Mouse (Mus musculus) urinary bladder, postnatal 0 days (tissue): ENCODE data around the gene Dnah7a. TPM values are rescaled to one million over a fixed set of nuclear protein-coding genes. Genes with fewer than 3 reads are reported as not detected.

Experiments
- microRNA-seq: library from miRNA; unstranded; fragments of <30 nt; microRNA quantifications from one replicate; pipeline ENCODE4, GENCODE M21; 2016
- polyA plus RNA-seq: library from polyadenylated mRNA; unstranded; fragments of >200 nt; fragmentation: Nextera tagmentation; extraction: Ambion mirVana; gene quantifications from 2 replicates; pipeline ENCODE4 v1.2.1, GENCODE M21; 2015

Gene Dnah7a
- 0.30 TPM in 1 of 2 replicates, not detected in the other for polyA plus RNA-seq

DNA sequence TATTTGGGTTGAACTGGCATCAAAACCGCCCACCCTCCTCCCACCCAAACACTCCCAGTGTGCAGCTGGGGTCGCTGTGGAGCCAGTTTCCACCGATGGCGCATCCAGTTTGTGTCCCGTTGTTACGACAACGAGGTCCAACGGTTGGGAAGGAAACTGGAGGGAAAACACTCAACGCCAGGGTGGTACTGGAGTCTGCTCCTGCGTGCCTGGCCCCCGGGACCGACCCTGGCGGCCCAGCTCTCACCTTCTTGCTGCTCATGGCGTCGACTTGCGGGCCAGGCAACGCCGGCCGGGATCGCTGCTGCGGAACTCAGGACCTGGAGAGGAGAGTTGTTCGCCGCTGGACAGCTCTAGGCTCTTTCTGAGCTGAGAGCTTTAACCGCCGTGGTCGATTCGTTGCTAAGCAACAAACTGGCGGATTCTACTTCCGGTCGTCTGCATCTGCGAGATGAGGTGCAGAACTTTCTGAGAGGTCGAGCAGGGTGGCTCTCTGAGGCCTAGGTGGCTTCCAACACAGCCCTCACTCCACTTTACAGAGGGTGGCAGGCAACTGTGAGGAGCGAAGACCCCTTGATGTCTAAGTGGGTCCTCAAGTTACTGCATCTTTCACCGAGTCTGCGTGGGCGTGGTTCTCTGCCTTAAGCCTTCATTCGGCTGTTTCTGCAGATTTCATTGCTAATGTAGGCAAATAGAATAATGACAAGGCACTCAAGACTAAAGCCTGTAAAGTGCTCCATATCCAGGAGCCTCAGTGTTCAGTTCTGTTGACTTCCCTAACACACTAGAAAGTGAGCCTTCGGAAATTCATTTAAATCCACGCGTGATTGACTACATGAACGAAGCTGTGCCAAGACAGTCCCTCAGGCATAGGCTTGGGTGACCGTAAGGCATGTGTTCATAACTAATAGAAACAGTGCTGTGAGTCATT, at the start of gene Dnah7a:
TSS of gene Dnah7a (minus strand) at position 354 of the 931 bp plus-strand sequence.

DNA sequence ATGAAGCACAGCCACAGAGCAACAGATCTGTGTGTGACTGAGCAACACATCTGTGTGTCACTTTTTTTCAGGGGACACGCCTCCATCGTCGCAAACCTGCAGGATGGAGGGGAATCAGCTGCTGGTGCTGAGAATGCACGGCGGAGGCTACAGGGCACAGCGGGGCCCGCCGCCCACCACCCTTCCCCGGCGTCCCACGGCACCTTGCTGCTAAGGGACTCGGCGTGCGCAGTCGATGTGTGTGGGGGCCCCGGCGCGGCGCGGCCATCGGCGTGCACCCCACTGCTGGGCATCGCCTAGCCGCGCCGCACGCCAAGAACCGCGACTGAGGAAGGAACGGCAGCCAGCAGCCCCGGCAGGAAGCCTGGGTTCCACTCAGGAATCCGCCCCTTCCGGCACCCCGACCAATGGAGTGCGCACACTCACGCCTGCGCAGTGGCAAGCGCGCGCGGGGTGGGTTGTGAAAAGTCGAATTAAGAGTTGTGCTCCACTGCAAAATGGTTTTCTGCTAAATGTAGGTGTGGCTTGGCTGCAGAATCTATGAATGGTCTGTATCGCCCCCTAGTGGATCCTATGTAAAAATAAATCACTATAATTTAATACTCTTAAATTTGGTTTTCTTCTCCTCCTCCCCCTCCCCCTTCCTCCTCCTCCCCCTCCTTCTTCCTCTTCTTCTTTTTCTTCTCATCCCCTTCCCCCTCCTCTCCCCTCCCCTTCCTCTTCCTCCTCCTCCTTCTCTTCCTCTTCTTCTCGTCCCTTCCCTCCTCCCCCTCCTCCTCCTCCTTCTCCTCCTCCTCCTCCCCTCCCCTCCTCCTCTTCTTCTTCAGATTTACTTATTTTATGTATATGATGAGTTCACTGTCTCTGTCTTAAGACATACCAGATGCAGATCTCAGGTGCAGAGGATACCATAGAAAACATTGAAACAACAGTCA, 354.0 kb downstream of the Dnah7a start, which contains the start of the genes Asdurf, Gm28551 and Asnsd1:
TSS of gene Asdurf (minus strand) at position 293 of the 935 bp plus-strand sequence.
TSS of gene Gm28551 (minus strand) at position 341 of the 935 bp plus-strand sequence.
TSS of gene Asnsd1 (minus strand) at position 426 of the 935 bp plus-strand sequence.

Small RNA genes lying within 50 kb of the gene (microRNA-seq; reads per million reads assigned to microRNA genes)
- not detected for gene Gm25240

Other genes with a start within 250 kb of the Dnah7a start
- 42.2 and 46.6 TPM in 2 replicates for gene Stk17b, start 78.4 kb upstream of the Dnah7a start, polyA plus RNA-seq